9 mouse cellular contexts compared by ENCODE assay signal in the genomic region with DNA sequence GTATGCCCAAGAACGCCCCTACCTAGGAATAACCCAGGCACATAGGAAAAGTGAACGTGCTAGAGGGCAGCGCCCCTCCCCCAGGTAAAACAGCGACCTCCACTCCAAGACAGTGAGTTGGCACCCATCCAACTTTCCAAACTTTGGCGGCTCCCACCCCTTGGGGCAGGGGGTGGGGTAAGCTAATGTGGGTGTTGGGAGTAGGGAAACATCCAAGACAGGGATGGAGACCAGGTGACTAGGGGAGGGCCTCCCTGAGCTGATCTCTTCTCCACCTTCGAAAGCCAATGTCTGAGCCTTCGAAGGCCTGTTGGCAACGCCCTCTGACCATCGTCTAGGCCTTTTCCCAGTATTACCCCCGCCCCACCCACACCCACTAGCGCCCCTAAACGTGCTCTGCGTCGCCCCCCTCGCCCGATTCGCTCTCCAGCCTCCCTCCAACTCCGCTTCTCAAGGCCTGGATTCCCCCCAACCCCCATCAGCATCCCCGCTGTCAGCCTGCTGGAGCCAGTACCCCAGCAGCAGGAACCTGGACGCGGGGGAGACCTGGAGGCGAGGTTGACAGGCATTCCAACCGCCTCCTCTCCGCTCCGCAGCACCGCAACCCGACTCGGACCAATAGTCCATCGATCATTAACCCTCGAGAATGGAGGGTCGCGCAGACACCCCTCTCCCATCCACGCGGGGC. TPM values are rescaled to one million over a fixed set of nuclear protein-coding genes. Genes with fewer than 3 reads are reported as not detected.
DNase-seq lines count a peak whose midpoint lies in the region; ATAC-seq and TF ChIP-seq lines count a peak whose summit lies in the region.
"Had no signal": no experiment of that assay in that cellular context is flagged by ENCODE, and none has a peak within 500 bp of the region (broad histone marks: within the 10 kb centered on the region; RNA-seq: fewer than 3 reads in every experiment).

No protein-coding gene starts in this region.

- no peaks in the 10 kb centered on the region for H3K79me2 ChIP-seq in liver, adult 2 months (ENCODE audit: control insufficient read depth, insufficient read depth, low read length)

- in situ Hi-C loops in ES-E14 (cut with MboI; ENCODE audit: low sequenced_read_pairs in 2 of 2, unreplicated experiment in 2 of 2): no loop called here

- H3K4me3 ChIP-seq in ES-E14 (ENCODE audit: insufficient read depth in 1 of 2, low read depth in 1 of 2, low read length in 2 of 2, poor library complexity in 1 of 2, severe bottlenecking in 1 of 2): peak overlapping the region; percentile 74 to 85
- H3K4me3 ChIP-seq in cerebellum, adult 2 months (replicated peaks; ENCODE audit: insufficient read depth, low read depth, low read length): peak overlapping the region; percentile 92
- peak overlapping the region; percentile 62 for H3K4me3 ChIP-seq in heart, embryonic 15.5 days
- H3K4me3 ChIP-seq in liver, adult 2 months (ENCODE audit: insufficient read depth, low read depth, low read length): peak overlapping the region; percentile 69
- peak overlapping the region; percentile 94 for H3K4me3 ChIP-seq in olfactory bulb, adult 2 months (ENCODE audit: insufficient read depth, low read depth, low read length)

- peaks cover 4% of the 10 kb centered on the region; the same call in 1 of the 2 replicates for H3K36me3 ChIP-seq in ES-E14 (ENCODE audit: control insufficient read depth, insufficient read depth, low read length, poor library complexity, severe bottlenecking)
- H3K36me3 ChIP-seq in heart, embryonic 15.5 days: no peaks in the 10 kb centered on the region
- no peaks in the 10 kb centered on the region for H3K36me3 ChIP-seq in liver, adult 2 months (ENCODE audit: control insufficient read depth, insufficient read depth, low read length)

- no peak overlapping the region for H3K27ac ChIP-seq in ES-E14 (ENCODE audit: insufficient read depth, low read depth, low read length, poor library complexity, severe bottlenecking)
- peak overlapping the region; percentile 67 for H3K27ac ChIP-seq in cerebellum, adult 2 months (ENCODE audit: insufficient read depth, low read length)
- H3K27ac ChIP-seq in heart, embryonic 15.5 days: peak overlapping the region; percentile 85
- H3K27ac ChIP-seq in liver, adult 2 months (replicated peaks; ENCODE audit: insufficient read depth, low read depth, low read length): no peak overlapping the region
- peak overlapping the region; percentile 96 for H3K27ac ChIP-seq in olfactory bulb, adult 2 months (ENCODE audit: insufficient read depth, low read depth, low read length)

- H3K27me3 ChIP-seq in cerebellum, adult 2 months (ENCODE audit: control insufficient read depth, insufficient read depth, low read length): no peaks in the 10 kb centered on the region
- H3K27me3 ChIP-seq in heart, embryonic 15.5 days: no peaks in the 10 kb centered on the region
- peaks cover 4% of the 10 kb centered on the region; the same call in 1 of the 2 replicates for H3K27me3 ChIP-seq in liver, adult 2 months (ENCODE audit: control insufficient read depth, insufficient read depth, low read length)

- 2% methylated on average over 34 of the region's 34 CpGs for WGBS in cerebellum, adult 2 months
- 6% methylated on average over 34 of the region's 34 CpGs for WGBS in heart, embryonic 15.5 days
- WGBS in liver, adult 2 months: 11% methylated on average over 34 of the region's 34 CpGs
- 4% methylated on average over 34 of the region's 34 CpGs for WGBS in olfactory bulb, adult 2 months

- no peak for TF ChIP-seq POLR2A in cerebellum, adult 2 months (IDR thresholded peaks at IDR 0.05; ENCODE audit: borderline replicate concordance, insufficient read depth, low read length)
- TF ChIP-seq POLR2A in liver, adult 2 months (IDR thresholded peaks at IDR 0.05; ENCODE audit: extremely low read depth, insufficient read depth, low read length): no peak
- no peak for TF ChIP-seq POLR2A in olfactory bulb, adult 2 months (IDR thresholded peaks at IDR 0.05; ENCODE audit: insufficient read depth, low read depth, low read length)

- no peak for TF ChIP-seq CTCF in cerebellum, adult 2 months (IDR thresholded peaks at IDR 0.05; ENCODE audit: borderline replicate concordance, insufficient read depth, low read depth, low read length)
- TF ChIP-seq CTCF in liver, adult 2 months (IDR thresholded peaks at IDR 0.05; ENCODE audit: low read depth, low read length): no peak
- no peak for TF ChIP-seq CTCF in olfactory bulb, adult 2 months (IDR thresholded peaks at IDR 0.05; ENCODE audit: insufficient read depth, low read depth, low read length)

- peak overlapping the region; percentile 65 for H3K9ac ChIP-seq in ES-E14 (ENCODE audit: insufficient read depth, low read depth, low read length, poor library complexity, severe bottlenecking)
- peak overlapping the region; percentile 75 for H3K9ac ChIP-seq in heart, embryonic 15.5 days
- peak overlapping the region; percentile 84 for H3K9ac ChIP-seq in liver, adult 2 months (ENCODE audit: low read depth, low read length)

- ATAC-seq in heart, embryonic 15.5 days (replicated peaks; ENCODE audit: insufficient number of reproducible peaks, insufficient read depth, low FRiP score, low read depth): no peak

- peak; percentile 48 to 69 for DNase-seq in layer of hippocampus, adult 18-20 months (ENCODE audit: low spot score in 2 of 2)
- no peak for DNase-seq in layer of hippocampus, adult 8-10 months (ENCODE audit: low spot score in 2 of 2)
- DNase-seq in ES-E14 (ENCODE audit: low read depth, low spot score): no peak
- peak in 1 of 2 experiments; percentile 62 for DNase-seq in cerebellum, adult 2 months
- DNase-seq in liver, adult 2 months (ENCODE audit: extremely low read depth, low read depth, low spot score): no peak
- no peak for DNase-seq in spleen, adult 12 weeks (ENCODE audit: low spot score)

- H3K9me3 ChIP-seq in ES-E14 (ENCODE audit: control insufficient read depth, insufficient read depth, low read depth, low read length): no peaks in the 10 kb centered on the region
- H3K9me3 ChIP-seq in heart, embryonic 15.5 days (replicated peaks): no peaks in the 10 kb centered on the region

- H3K4me2 ChIP-seq in heart, embryonic 15.5 days: peak overlapping the region; percentile 98

- H3K4me1 ChIP-seq in ES-E14 (ENCODE audit: control insufficient read depth in 2 of 2, insufficient read depth in 2 of 2, low read length in 2 of 2, poor library complexity in 1 of 2): peaks cover 3 to 20% of the 10 kb centered on the region in 2 experiments; a peak in 2 of 4 replicates
- H3K4me1 ChIP-seq in cerebellum, adult 2 months (ENCODE audit: control insufficient read depth, insufficient read depth, low read length): peaks cover 17% of the 10 kb centered on the region
- peaks cover 41% of the 10 kb centered on the region for H3K4me1 ChIP-seq in heart, embryonic 15.5 days (replicated peaks)
- peaks cover 6% of the 10 kb centered on the region; the same call in 1 of the 2 replicates for H3K4me1 ChIP-seq in liver, adult 2 months (ENCODE audit: control insufficient read depth, insufficient read depth, low read length)
- H3K4me1 ChIP-seq in olfactory bulb, adult 2 months (ENCODE audit: control insufficient read depth, insufficient read depth, low read length): peaks cover 50% of the 10 kb centered on the region

RNA-seq across cellular contexts. Expression of gene Cacnb1, which starts 1.1 kb away (rescaled TPM):
- 100 to 1,000 TPM; 148 to 155 TPM for total RNA-seq in layer of hippocampus, adult 18-20 months (2021)
- 100 to 1,000 TPM; 123 to 145 (median 134) TPM for total RNA-seq in layer of hippocampus, adult 8-10 months (2022)
- 6.2 and 12.0 TPM in 2 replicates for total RNA-seq in ES-E14 (2012; rRNA removed)
- 34.6 and 37.5 TPM in 2 replicates for polyA plus RNA-seq in cerebellum, adult 2 months (2012; rRNA removed)
- 5.8 and 8.5 TPM in 2 replicates for polyA plus RNA-seq in heart, embryonic 15.5 days (2015; fragmentation: Nextera tagmentation; extraction: Ambion mirVana)
- 0.37 and 0.54 TPM in 2 replicates for total RNA-seq in liver, adult 2 months (2014; rRNA removed)
- 0.81 and 0.84 TPM in 2 replicates for polyA plus RNA-seq in liver, adult 2 months (2012; rRNA removed)
- polyA plus RNA-seq in olfactory bulb, adult 2 months (2012; ENCODE audit: insufficient read depth, insufficient read length, low replicate concordance, missing spikeins): not detected in 2 replicates
- total RNA-seq: common myeloid progenitor, adult 5-6 weeks had no signal

RNA-seq across cellular contexts. Expression of gene Rpl19, which starts 4.8 kb away (rescaled TPM):
- 100 to 1,000 TPM; 601 to 664 TPM for total RNA-seq in layer of hippocampus, adult 18-20 months (2021)
- total RNA-seq in layer of hippocampus, adult 8-10 months (2022): 100 to 1,000 TPM; 520 to 711 (median 600) TPM
- total RNA-seq in ES-E14 (2012; rRNA removed): 3,222 and 3,264 TPM in 2 replicates
- polyA plus RNA-seq in cerebellum, adult 2 months (2012; rRNA removed): 746 and 786 TPM in 2 replicates
- 601 and 668 TPM in 2 replicates for polyA plus RNA-seq in heart, embryonic 15.5 days (2015; fragmentation: Nextera tagmentation; extraction: Ambion mirVana)
- total RNA-seq in liver, adult 2 months (2014; rRNA removed): 606 and 614 TPM in 2 replicates
- 224 and 235 TPM in 2 replicates for polyA plus RNA-seq in liver, adult 2 months (2012; rRNA removed)
- not detected in 2 replicates for polyA plus RNA-seq in olfactory bulb, adult 2 months (2012; ENCODE audit: insufficient read depth, insufficient read length, low replicate concordance, missing spikeins)

RNA-seq across cellular contexts. Expression of gene Arl5c, which starts 25.7 kb away (rescaled TPM):
- total RNA-seq in layer of hippocampus, adult 18-20 months (2021): under 1 TPM; 0.76 to 0.94 TPM
- 1 to 10 TPM in 3 of 4 experiments, under 1 TPM in 1; 0.59 to 1.5 (median 1.3) TPM for total RNA-seq in layer of hippocampus, adult 8-10 months (2022)
- 2.9 and 4.4 TPM in 2 replicates for total RNA-seq in ES-E14 (2012; rRNA removed)
- 2.0 and 2.2 TPM in 2 replicates for polyA plus RNA-seq in cerebellum, adult 2 months (2012; rRNA removed)
- 3.8 and 6.9 TPM in 2 replicates for polyA plus RNA-seq in heart, embryonic 15.5 days (2015; fragmentation: Nextera tagmentation; extraction: Ambion mirVana)
- total RNA-seq in liver, adult 2 months (2014; rRNA removed): 0.20 and 0.37 TPM in 2 replicates
- 0.44 and 0.55 TPM in 2 replicates for polyA plus RNA-seq in liver, adult 2 months (2012; rRNA removed)
- 395 TPM in 1 of 2 replicates, not detected in the other for polyA plus RNA-seq in olfactory bulb, adult 2 months (2012; ENCODE audit: insufficient read depth, insufficient read length, low replicate concordance, missing spikeins)

RNA-seq across cellular contexts. Expression of gene Stac2, which starts 31.6 kb away (rescaled TPM):
- 10 to 100 TPM; 45.7 to 55.2 TPM for total RNA-seq in layer of hippocampus, adult 18-20 months (2021)
- 10 to 100 TPM; 47.7 to 56.4 (median 52.4) TPM for total RNA-seq in layer of hippocampus, adult 8-10 months (2022)
- total RNA-seq in ES-E14 (2012; rRNA removed): 2.1 and 3.8 TPM in 2 replicates
- 31.0 and 37.7 TPM in 2 replicates for polyA plus RNA-seq in cerebellum, adult 2 months (2012; rRNA removed)
- polyA plus RNA-seq in heart, embryonic 15.5 days (2015; fragmentation: Nextera tagmentation; extraction: Ambion mirVana): 0.78 and 1.0 TPM in 2 replicates
- total RNA-seq in liver, adult 2 months (2014; rRNA removed): not detected in 2 replicates
- 0.02 TPM in 1 of 2 replicates, not detected in the other for polyA plus RNA-seq in liver, adult 2 months (2012; rRNA removed)
- polyA plus RNA-seq in olfactory bulb, adult 2 months (2012; ENCODE audit: insufficient read depth, insufficient read length, low replicate concordance, missing spikeins): not detected in 2 replicates
- total RNA-seq: common myeloid progenitor, adult 5-6 weeks had no signal

RNA-seq across cellular contexts. Expression of gene Plxdc1, which starts 35.5 kb away (rescaled TPM):
- total RNA-seq in layer of hippocampus, adult 18-20 months (2021): 10 to 100 TPM; 10.3 to 14.4 TPM
- 10 to 100 TPM; 18.0 to 21.1 (median 19.8) TPM for total RNA-seq in layer of hippocampus, adult 8-10 months (2022)
- 2.5 and 4.3 TPM in 2 replicates for total RNA-seq in ES-E14 (2012; rRNA removed)
- polyA plus RNA-seq in cerebellum, adult 2 months (2012; rRNA removed): 46.2 and 51.5 TPM in 2 replicates
- polyA plus RNA-seq in heart, embryonic 15.5 days (2015; fragmentation: Nextera tagmentation; extraction: Ambion mirVana): 0.88 and 2.2 TPM in 2 replicates
- 0.28 and 0.47 TPM in 2 replicates for total RNA-seq in liver, adult 2 months (2014; rRNA removed)
- polyA plus RNA-seq in liver, adult 2 months (2012; rRNA removed): 0.58 and 1.2 TPM in 2 replicates
- not detected in 2 replicates for polyA plus RNA-seq in olfactory bulb, adult 2 months (2012; ENCODE audit: insufficient read depth, insufficient read length, low replicate concordance, missing spikeins)

Comparison
In these comparisons a context has a peak if more than half of its experiments do, and no peak if none do; other contexts are left out.
1. DNase-seq: peak in layer of hippocampus, adult 18-20 months (2 of 2); none in layer of hippocampus, adult 8-10 months (0 of 2), ES-E14 (single experiment), liver, adult 2 months (single experiment) and spleen, adult 12 weeks (single experiment).
2. H3K27ac ChIP-seq: peak in cerebellum, adult 2 months (single experiment), heart, embryonic 15.5 days (single experiment) and olfactory bulb, adult 2 months (single experiment); none in ES-E14 (single experiment) and liver, adult 2 months (single experiment).
3. Peak in every context shown above with its lines, with median percentiles within 50 percentile points of each other: H3K4me3 ChIP-seq and H3K9ac ChIP-seq.